Mouse (Mus musculus): ENCODE results near the gene Rsl1d1. TPM values are rescaled to one million over a fixed set of nuclear protein-coding genes. Genes with fewer than 3 reads are reported as not detected.

The Rsl1d1 gene
- total RNA-seq (2022) = 10 to 100 TPM; 53.9 to 58.9 (median 55.8) TPM

GRCm38 (mm10) chr16:11202571-11203554, at the start of gene Rsl1d1:
TSS of gene Rsl1d1 (minus strand) at chr16:11203331.
- DNase-seq (ENCODE audit: low spot score in 2 of 2) = peak; percentile 89 to 92

- DNase-seq (ENCODE audit: low spot score in 2 of 2) = no peak
These were observed 44.7 kb upstream of the Rsl1d1 start for GRCm38 (mm10) chr16:11247791-11248190.

DNA sequence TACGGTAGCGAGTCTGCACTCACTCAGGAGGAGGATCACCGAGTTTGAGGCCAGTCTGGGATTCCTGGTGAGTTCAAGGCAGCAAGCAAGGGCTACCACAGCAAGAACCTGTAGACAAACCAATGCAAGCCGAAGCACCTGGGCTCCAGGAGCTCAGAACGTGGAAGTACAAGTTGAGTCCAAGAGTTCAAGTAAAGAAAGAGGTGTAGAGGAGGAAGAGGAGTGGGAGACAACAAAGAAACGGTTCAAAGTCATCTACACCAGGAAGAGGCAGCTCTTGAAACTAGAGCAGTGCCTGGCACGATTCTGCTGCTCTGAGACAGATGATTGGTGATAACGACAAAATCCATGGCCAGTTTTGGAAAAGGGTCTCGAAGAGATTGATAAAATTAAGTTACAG, 42.6 kb upstream of the Rsl1d1 start:
- DNase-seq (ENCODE audit: low spot score in 2 of 2) = no peak

GRCm38 (mm10) chr16:11242401-11242800, 39.3 kb upstream of the Rsl1d1 start:
- no peak for DNase-seq (ENCODE audit: low spot score in 2 of 2)

- no peak for DNase-seq (ENCODE audit: low spot score in 2 of 2)
These were observed 14.7 kb upstream of the Rsl1d1 start for GRCm38 (mm10) chr16:11217801-11218200.

DNA sequence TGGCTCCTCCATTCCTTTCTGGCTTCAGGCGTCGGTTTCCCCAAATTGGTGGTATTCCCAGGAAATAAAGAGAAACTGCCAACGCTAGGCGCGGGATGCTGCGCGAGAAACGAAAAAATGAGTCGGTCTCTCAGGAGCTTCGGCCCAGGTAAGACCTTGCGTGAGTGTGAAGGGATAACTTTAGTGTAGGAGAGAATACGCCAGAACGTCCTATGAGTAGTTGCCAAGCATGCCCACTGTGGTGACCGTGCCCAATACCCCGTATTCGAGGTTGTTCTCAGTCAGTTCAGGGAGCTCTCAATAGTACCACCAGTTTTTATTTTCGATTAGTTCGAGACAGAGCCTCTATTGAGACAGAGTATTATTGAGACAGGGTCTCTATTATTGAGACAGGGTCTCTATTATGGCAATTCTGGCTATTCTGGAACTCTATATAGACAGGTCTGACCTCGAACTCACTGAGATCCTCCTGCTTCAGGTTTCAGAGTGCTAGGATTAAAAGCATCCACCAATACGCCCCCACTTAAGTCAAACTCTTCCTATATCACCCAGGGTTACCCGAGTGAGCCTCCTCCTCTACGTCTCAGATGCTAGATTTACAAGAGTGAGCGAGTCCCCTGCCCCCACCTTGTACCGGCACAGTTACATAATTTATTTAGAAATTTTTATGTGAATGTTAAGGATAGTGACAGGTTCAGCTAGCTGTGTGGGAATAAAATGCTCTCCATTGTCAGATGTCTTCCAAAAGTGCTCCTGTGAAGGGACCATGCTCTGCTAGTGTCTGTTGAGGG, 664 bp upstream of the Rsl1d1 start:
- DNase-seq (ENCODE audit: low spot score in 2 of 2) = no peak

DNA sequence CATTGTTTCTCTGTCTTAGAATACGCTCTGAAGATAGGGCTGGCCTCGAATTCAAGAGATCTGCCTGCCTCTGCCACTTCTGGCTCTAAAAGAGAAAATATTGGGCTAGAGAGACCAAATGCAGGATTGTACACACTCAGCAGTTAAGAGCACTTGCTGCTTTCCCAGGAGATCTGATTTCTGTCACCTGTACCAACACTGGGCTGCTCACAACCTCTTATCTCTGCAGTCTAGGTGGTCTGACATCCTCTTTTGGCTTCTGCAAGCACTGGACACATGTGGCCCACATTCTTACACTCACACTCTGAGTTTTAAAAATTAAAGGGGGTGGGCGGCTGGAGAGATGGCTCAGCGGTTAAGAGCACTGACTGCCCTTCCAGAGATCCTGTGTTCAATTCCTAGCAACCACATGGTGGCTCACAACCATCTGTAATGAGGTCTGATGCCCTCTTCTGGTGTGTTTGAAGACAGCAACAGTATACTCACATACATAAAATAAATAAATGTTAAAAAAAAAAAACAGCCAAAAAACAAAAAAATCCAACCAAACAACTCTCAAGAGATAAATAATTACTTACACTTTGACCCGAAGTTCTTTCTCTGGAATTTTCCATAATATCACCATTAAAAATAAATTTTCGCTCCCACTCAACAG, 1.3 kb downstream of the Rsl1d1 start:
- no peak for DNase-seq (ENCODE audit: low spot score in 2 of 2)

DNA sequence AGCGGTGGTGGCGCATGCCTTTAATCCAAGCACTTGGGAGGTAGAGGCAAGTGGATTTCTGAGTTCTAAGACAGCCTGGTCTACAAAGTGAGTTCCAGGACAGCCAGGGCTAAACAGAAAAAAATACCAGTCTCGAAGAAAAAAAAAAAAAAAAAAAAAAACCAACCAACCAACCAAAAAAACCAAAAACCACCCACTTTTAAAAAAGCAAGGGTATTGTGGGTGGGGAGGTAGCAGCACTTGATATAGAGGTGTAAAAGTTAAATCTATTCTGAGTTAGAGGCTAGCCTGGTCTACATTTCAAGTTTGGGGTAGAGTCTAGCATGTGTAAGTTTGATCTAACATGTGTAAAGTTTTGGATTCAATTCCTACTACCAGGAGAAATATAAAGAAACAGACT, 2.9 kb downstream of the Rsl1d1 start:
- no peak for DNase-seq (ENCODE audit: low spot score in 2 of 2)

DNA sequence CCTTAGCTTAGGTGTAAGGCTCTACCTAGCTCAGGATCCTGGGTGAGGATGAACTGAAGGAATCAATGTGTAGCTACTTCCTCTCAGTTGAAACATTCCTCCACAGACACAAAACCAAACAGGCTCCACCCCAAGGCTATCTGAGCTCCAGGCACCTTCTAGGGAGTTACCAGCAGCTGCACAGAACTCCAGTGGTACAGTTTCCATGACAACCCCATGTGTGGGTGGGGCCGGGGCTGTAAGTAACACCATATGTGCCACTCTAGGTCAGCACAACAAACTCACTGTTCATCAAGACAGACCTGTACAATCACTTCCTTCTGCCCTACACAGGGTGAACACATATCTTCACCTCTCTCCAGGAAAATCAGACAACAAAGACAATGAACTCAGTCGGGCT, 4.7 kb downstream of the Rsl1d1 start:
- DNase-seq (ENCODE audit: low spot score in 2 of 2) = no peak

GRCm38 (mm10) chr16:11197052-11197451, 6.1 kb downstream of the Rsl1d1 start:
- DNase-seq (ENCODE audit: low spot score in 2 of 2) = no peak

GRCm38 (mm10) chr16:11193231-11193630, 9.9 kb downstream of the Rsl1d1 start:
- no peak for DNase-seq (ENCODE audit: low spot score in 2 of 2)

- DNase-seq (ENCODE audit: low spot score in 2 of 2) = peak in 1 of 2 experiments; percentile 31
These were observed 13.0 kb downstream of the Rsl1d1 start for GRCm38 (mm10) chr16:11190150-11190549.

DNA sequence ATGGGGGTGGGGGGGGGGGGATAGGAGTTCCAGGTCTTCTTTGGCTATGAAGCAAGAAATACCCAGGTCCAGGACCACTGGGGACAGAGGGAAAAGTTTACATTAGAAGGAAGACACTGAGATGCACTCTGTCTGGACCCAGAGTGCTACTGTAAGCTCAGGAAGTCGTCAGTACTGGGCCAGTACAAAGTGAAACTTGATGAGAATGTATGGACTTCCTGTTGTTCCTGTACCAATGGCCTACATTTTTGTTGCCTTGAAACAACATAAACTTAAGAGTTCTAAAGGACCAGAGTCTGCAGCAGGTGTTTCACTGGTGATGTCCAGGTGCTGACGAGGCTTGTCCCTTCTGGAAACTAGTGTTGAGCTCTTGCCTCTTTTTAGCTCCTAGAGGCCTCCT, 25.7 kb downstream of the Rsl1d1 start:
- DNase-seq (ENCODE audit: low spot score in 2 of 2) = no peak

GRCm38 (mm10) chr16:11176884-11177244, 26.3 kb downstream of the Rsl1d1 start:
- DNase-seq (ENCODE audit: low spot score in 2 of 2) = no peak

- peak; percentile 85 to 86 for DNase-seq (ENCODE audit: low spot score in 2 of 2)
These were observed 26.8 kb downstream of the Rsl1d1 start, which contains the start of gene Zc3h7a for GRCm38 (mm10) chr16:11176208-11176883. TSS of gene Zc3h7a (minus strand) at chr16:11176393.

- DNase-seq (ENCODE audit: low spot score in 2 of 2) = peak; percentile 36 to 37
These were observed 27.5 kb downstream of the Rsl1d1 start for GRCm38 (mm10) chr16:11175489-11176207.

DNA sequence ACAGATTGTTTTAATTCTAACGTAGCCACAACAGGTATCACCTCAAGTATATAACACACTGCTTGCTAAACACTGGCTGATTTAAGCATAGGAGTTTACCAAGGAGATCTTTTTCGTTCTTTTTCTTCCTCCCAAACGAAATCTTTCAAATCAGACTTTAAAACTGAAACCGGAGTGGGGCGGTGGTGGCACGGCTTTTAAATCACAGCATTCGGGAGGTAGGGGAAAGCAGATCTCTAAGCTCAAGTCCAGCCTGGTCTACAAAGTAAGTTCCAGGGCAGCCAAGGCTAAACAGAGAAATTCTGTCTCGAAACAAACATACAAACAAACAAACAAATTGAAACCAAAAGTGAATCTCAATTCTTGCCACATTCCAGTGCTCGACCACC, 28.0 kb downstream of the Rsl1d1 start:
- DNase-seq (ENCODE audit: low spot score in 2 of 2) = no peak

DNA sequence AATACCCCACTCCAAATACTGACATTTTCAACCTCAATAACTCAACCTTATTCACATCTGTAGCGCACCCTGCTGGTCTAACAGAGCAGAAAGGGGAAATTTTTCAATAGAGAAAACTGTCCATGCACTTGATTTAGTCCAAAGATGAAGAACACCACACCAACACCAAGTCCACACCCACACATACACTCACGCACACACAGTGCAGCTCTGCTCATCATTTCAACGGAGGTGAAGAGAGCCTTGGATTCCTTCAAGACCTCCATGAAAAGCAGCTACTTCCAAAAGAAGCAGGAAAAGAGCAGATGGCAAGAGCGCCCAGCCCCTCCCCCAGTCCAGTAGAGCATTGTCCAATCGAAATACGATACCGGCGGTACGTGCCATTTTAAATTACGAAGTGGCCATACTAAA, 28.5 kb downstream of the Rsl1d1 start:
- peak; percentile 27 to 30 for DNase-seq (ENCODE audit: low spot score in 2 of 2)

- no peak for DNase-seq (ENCODE audit: low spot score in 2 of 2)
These were observed 31.5 kb downstream of the Rsl1d1 start for GRCm38 (mm10) chr16:11171679-11172078.

DNA sequence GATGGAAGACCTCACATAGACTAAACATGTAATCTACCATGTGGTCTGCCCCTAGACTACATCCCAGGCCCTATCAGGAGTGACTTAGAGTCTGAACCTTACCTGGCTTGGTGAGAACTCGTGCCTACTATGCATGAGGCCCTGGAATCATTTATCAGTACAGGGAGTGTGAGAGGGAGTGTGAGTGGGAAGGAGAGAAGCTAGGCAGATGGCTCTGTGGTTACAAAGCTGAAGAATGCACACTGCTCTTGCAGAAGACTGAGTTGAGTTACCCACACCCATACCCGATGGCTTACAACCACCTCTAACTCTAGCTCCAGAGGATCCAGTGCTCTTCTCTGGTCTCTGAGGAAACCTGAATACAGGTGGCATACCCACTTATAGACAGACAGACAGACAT, 36.7 kb downstream of the Rsl1d1 start:
- DNase-seq (ENCODE audit: low spot score in 2 of 2) = peak; percentile 25 to 41

All from layer of hippocampus, adult 8-10 months (tissue).